Mouse (Mus musculus) layer of hippocampus, postnatal 36 days (tissue): Measurements from ENCODE around the gene Rbm12b1. TPM values are rescaled to one million over a fixed set of nuclear protein-coding genes. Genes with fewer than 3 reads are reported as not detected.
"Not testable (repeated sequence)": the region's sequence is repeated elsewhere in the genome, so short reads cannot be mapped to it uniquely, and the experiment has no call there.

Experiments
- DNase-seq, 2 experiments: peaks; one replicate each; pipeline ENCODE4 v3.0.0; 2022
- total RNA-seq, 2 experiments: library from RNA; stranded (reverse); gene quantifications; 2 replicates each; pipeline ENCODE4 v1.2.3; 2021

The Rbm12b1 gene
- total RNA-seq, result 10 to 100 TPM; 20.5 to 22.3 TPM

DNA sequence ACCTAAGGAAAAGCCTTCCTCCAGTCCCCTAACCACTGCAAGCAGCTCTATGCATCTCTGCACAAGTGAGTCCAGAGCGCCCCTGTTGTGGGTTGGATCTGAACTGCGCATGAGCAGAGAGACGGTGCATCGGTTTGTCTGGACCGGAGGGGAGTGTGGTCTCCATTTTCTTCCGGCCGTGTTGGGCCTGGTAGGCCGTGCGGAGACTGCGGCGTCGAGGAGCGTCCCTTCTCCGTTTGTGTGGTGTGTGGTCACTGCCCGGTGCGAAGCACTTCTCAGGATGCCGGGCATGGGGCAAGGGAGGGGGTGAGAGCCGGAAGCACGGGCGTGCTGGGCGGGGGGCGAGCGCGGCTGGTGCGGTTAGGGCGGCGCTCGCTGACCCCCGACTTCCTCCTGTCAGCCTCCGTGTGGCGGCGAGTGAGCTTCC lies at the start of gene Rbm12b1:
Gene Rbm12b1 (plus strand): TSS at position 124 of the 427 bp plus-strand sequence.
- peak; percentile 83 to 87 for DNase-seq

DNA sequence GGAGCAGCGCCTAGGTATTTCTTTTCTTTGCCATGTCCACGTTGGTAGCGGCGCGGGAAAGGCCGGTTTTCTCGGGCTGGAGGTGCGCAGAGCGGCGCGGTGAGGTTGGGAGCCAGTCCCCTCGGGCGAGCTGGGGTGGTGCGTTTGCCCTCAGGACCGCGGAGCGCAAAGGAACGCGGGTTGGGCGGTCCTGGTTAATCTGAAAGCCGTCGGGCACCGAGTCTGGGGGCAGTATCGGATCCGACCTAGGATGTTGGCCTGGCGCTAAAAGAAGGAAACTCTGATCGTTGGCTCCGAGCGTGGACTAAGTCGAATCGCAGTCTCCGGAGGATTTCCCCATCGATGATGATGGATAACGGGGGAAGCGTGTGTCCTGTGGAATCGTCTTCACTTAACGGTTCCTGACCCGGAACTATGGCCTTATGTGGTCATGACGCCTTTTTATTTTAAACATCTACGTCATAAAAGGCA lies 563 bp downstream of the Rbm12b1 start:
- DNase-seq, result peak in 1 of 2 experiments; percentile 11

DNA sequence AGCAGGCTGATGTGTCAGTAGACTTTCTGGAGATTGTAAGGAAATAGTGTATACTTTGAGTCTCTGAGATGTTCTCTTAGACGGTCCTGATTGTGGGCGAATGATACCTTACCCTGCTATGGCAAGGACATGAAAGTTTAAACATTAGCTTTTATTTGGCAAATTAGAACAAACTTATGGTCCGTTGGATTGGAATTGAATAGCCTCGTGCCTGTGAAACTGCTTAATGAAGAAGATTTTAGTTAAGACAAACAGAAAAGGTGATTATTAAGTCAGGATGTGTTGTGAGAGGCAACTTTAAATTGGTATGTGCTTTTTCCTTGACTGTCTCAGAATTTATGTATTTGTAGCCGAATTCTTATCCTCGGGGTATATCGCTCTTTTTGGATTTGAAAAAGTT lies 1.5 kb downstream of the Rbm12b1 start:
- not testable (repeated sequence) for DNase-seq

DNA sequence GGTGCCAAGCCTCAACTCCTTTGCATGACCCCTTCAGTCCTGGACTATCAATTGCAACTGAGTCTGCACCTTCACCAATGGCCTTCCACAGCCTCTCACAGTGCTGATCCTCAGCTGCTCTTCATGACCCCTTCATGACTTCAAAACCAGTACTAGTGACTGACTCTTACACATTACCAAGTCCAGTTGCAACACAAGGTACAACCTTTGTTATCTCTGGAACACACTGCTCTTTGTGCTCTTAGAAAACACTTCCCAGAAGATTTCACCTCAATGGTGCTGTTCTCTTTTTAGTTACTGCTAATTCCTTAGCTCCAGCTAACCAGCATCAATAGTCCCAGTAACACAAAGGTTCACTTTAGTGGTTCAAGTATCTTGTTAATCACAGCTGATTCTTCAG lies 7.6 kb downstream of the Rbm12b1 start:
- DNase-seq, result no peak

DNA sequence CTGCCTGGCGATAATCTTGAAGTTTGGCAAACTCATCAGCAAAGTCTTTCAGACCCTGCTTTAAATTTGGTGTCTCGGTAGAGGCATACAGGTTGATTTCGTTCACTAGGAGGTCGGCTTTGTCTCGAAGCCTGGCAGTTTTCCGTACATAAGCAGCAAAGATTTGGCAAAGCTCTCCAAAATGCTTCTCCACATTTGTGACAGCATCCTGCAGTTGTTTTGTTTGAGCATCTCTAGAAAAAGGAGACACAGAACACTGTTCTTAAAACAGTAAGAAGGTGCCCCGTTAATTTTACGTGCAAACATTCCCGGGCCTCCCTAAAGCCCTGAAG lies 30.9 kb downstream of the Rbm12b1 start:
- DNase-seq, result peak in 1 of 2 experiments; percentile 4

DNA sequence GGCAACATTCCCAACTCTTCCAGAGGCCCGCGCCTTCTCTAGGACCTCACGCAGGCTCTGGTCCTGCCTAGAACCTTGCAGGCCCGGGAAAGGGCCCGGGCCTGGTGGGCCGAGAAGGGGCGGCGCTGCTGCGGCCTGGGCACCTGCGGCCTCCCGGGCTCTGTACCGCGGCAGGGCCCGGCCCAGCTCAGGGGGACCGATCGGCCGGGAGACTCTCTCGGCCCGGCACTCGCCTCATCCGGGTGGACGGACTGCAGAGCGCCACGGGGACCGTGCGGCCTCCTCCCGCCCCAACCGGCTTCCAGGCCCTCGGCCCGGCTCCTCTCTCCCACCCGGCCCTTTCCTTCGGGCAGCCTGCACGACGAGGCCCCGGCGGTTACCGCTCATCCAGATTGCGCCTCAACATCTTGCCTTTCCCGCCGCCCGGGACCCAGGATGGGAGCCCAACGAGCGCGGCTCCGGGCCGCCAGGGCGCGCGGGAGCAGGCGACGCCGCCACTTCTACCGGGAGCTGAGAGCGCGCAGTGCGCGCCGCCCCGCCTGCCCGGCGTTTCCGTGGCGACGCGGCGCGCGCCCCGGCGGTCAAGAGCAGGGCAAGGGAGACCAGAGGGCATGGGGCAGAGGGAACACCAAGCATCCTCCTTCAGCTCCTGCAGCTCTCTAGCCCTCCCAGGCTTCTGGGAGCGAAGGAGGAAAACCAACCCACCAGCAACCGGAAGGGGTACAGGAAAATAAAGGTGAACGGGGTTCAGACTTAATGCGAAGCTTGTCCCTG lies 31.4 kb downstream of the Rbm12b1 start, which contains the start of gene Fam92a:
Gene Fam92a (minus strand): TSS at position 698 of the 774 bp plus-strand sequence.
- peak; percentile 68 to 75 for DNase-seq

DNA sequence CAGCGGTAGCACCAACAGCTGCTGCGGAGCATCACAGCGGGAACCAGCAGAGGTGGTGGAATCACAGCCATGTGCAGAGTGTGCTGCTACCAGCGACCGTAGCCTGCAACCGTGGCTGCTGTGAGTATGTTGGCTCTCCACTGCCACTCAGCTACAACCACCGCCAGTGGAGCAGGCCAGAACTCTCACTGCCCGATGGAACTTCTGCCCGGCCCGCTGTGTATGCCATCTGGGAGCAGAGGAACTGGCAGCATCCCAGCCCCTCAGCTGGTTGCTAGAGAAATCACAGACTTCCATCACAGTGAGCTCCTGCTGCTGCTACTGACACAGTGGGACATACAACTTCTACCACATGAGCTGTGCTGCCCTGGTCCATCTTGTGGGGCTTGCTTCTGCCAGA lies 38.9 kb downstream of the Rbm12b1 start:
- peak; percentile 58 to 74 for DNase-seq

Other genes starting within 250 kb of the Rbm12b1 start
- gene Gm10604, start 159.0 kb upstream of the Rbm12b1 start, total RNA-seq, result not detected
- gene Rbm12b2, start 50.8 kb upstream of the Rbm12b1 start, total RNA-seq, result 10 to 100 TPM; 21.8 to 24.0 TPM
- 10 to 100 TPM; 76.2 to 76.4 TPM for gene Fam92a, start 31.8 kb downstream of the Rbm12b1 start, total RNA-seq